Mouse (Mus musculus) left cerebral cortex, postnatal 25 days (tissue): ENCODE data around the gene Gm42742. TPM values are rescaled to one million over a fixed set of nuclear protein-coding genes. Genes with fewer than 3 reads are reported as not detected.

ENCODE experiments used
- DNase-seq, 2 experiments: peaks; one replicate each; pipeline ENCODE4 v3.0.0; 2022; ENCODE audit warnings: low spot score in 2 of 2, mixed read lengths in 1 of 2
- intact Hi-C: fragments of 180-260 bp; cut with DNase I; formaldehyde crosslinking; loops from one replicate; pipeline ENCODE4 v1.15.1; 2025
- total RNA-seq, 2 experiments: library from RNA; stranded (reverse); gene quantifications; 2 replicates each; pipeline ENCODE4 v1.2.3; 2021

Gene Gm42742
- 10 to 100 TPM; 39.2 to 43.8 TPM for total RNA-seq

DNA sequence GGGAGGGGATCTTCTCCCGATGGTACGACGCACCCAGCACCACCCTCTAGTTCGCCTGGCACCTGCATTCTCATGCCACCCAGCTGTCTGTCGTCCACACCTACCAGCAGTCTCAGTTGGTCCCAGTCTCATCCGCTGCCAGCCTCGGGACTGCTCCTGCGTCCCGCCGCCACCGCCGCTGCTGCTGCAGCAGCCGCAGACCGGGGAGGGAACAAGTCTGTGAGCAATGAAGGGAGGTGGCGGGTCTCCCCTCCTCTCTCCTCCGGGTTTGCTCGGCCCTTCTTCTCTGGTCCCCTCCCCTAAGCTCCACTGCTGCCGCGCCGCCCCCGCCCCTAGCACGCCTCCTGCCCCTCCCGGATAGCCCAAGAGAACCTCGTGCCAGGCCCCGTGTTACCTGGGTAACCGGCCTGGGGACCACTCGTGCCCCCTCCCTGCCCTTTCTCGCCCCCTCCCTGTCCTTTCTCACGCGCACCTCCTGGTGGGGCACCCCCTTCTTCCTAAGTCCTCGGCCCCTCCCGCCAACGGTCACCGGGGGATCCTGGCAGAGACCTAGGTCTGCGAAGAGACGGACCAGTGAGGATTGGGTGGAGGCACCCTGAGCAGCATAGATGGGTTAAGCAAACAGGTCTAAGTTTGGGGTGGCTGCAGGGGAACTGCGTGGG, at the start of gene Gm42742, which contains the start of gene Prrt2:
TSS of gene Gm42742 (minus strand) at position 197 of the 662 bp plus-strand sequence.
TSS of gene Prrt2 (minus strand) at position 311 of the 662 bp plus-strand sequence.
- intact Hi-C loops: loop anchor here (2.0 kb wide), 1 partner anchor 70 kb away; the partner anchor contains the start of gene Sez6l2
- peak; percentile 74 to 85 for DNase-seq

DNA sequence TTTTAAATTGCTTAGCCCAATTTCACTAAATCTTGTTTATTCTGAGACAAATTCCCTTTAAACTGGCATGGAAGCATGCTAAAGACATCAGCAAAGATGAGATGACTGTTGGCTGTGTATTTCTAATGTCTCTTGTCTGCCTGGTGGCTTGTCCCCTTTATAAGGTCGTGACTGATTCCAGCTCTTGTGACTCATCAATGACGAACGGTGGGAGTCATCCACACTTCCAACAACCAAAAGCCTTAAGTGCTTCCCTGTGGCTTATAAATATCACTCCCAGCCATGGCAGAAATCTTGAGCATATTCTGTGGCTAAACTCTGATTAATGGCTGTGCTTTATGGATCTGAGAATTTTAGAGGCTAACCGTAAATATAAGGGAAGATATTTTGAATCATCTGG, 45.4 kb upstream of the Gm42742 start:
- intact Hi-C loops: loop anchor here (10.0 kb wide), 1 partner anchor 98 kb away; no protein-coding TSS in a partner anchor
- DNase-seq: no peak

DNA sequence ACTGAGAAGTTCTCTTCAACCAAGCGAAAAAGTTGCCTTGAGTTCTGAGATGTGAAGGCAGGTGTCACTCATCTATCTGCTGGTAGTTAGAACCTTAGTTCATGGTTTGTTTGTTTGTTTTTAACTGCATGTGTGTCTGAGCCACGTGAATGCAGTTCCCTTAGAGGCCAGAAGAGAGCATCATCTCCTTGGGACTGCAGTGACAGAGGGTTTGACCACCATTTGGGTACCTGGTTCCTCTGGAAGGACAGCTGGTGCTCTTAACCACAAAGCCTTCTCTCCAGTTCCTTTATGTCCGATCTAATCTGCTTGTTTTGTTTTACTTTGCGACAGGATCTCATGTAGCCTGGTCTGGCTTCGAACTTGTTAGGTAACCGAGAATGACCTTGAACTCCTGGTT, 44.6 kb upstream of the Gm42742 start:
- intact Hi-C loops: loop anchor here (10.0 kb wide), 1 partner anchor 99 kb away; no protein-coding TSS in a partner anchor
- no peak for DNase-seq

DNA sequence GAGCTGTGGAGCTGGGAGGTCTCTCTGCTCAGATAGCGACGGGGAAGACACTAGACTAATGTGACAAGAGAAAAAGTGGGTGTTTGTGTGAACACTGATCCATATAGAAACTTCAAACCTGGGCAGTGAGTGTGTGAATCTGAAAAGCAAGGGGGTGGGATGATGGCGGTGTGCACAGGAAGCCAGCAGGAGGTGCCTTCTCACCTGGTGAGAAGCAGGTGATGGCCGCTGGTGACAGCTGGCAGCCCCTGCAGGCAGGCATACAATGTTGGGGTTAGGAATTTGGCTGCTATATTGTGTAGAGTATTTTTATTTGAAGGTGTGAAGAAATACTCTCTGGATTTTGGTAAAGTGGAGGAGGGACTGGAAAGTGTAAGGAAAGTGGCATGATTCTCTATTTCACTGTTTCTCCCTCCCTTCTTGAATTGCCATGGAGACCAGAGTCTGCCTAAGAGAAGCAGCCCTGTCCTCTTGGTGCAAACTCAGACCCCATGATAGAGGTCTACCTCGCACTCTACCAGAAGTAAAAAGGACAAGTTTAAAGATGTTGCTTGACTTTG, 34.2 kb upstream of the Gm42742 start:
- DNase-seq: peak; percentile 6 to 54
- intact Hi-C loops: loop anchor here (5.0 kb wide), 1 partner anchor 42 kb away; no protein-coding TSS in a partner anchor

DNA sequence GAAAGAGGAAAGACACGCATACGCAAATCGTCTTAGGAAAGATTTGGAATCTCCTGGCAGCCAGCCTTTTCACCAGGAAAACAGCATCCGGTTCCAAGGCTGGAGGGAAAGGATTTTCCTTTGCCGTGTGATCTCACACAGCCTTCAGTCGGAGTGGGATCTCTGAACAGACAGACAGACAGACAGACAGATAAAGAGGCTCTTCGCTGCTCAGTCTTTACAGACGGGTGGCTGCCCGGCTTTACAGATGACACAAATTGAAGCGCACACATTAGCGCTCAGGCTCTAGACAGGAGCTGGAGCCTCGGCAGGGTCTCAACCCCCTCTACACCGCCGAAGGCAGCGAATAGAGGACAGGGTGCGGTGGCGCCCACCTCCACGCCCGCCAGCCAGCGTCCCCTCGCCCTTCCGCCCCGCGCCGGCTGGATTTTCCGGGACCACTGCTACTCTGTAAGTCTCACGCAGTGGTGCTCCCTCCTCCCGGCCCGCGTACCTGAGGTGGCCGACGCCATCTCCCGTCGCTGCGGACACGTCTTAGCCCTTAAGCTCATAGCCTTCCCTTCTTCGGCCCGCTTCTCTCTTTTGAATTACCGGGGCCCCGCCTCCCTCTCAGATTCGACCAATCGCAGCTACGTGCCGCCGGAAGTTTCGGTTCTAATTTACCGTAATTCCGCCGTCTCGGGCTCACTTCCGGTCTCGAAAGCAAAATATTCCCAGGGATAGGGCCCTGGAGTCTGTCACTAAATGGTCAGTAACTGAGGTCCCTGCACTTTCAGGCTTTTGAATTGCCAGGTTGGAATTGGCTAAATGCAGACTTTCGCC, 21.2 kb upstream of the Gm42742 start, which contains the start of gene Kif22:
TSS of gene Kif22 (minus strand) at position 621 of the 822 bp plus-strand sequence.
- DNase-seq: peak; percentile 83 to 92
- intact Hi-C loops: loop anchor here (5.0 kb wide), 1 partner anchor 60 kb away; no protein-coding TSS in a partner anchor

DNA sequence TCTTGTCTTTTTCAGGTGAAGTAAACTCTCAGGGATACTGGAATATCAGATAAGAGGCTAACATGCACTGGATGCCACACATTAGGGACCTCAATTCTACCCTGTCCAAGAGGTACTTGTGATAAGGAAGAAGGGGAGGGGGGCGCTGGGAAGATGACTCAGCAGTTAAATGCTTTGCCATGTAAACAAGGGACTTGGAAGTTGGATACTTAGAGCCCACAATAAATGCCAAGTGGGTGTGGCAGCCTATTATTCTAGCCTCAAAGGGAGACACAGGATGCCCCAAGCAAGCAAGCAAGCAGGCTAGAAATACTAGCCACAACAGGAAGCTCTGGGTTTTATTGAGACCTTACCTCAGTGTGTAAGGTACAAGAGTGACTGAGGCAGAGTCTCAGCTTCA, 10.3 kb upstream of the Gm42742 start:
- no peak for DNase-seq
- intact Hi-C loops: no loop called here

DNA sequence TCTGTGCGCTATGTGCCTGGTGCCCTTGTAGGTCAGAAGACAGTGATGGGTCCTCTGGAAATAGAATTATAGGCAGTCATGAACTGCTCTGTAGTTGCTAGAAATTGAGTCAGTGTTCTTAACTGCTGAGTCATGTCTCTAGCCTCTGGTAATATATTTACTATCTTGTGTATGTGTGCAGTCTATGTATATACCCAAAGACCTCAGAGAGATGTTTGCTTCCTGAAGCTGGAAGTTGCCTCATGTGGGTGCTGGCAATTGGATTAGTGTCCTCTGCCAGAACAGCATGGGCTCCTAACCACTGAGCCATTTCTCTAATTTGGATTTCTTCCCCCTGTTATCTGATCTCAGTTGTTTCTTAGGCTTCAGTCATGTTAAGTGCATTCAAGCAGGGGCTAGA, 9.3 kb upstream of the Gm42742 start:
- intact Hi-C loops: no loop called here
- no peak for DNase-seq

DNA sequence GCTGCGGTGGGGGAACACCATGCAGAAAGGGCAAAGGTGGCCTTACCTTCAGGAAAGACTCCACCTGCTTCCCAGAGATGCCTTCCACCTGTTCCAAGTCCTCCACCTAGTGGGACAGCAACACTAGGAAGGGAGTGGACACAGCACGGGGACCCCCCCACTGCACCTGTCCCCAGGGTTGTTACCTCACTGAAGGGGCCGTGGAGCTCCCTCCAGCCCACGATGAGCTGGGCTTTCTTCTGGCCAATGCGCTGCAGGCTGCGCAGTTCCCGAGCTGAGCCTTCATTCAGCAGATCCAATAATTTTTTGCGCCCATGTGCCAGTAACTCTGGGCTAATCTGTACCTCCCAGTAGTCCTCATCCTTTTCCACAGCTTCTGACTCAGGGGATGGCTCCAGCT, 7.0 kb upstream of the Gm42742 start:
- intact Hi-C loops: loop anchor here (1.0 to 5.0 kb wide), 4 partner anchors 43 to 229 kb away; partner anchors contain the start of gene Taok2

DNA sequence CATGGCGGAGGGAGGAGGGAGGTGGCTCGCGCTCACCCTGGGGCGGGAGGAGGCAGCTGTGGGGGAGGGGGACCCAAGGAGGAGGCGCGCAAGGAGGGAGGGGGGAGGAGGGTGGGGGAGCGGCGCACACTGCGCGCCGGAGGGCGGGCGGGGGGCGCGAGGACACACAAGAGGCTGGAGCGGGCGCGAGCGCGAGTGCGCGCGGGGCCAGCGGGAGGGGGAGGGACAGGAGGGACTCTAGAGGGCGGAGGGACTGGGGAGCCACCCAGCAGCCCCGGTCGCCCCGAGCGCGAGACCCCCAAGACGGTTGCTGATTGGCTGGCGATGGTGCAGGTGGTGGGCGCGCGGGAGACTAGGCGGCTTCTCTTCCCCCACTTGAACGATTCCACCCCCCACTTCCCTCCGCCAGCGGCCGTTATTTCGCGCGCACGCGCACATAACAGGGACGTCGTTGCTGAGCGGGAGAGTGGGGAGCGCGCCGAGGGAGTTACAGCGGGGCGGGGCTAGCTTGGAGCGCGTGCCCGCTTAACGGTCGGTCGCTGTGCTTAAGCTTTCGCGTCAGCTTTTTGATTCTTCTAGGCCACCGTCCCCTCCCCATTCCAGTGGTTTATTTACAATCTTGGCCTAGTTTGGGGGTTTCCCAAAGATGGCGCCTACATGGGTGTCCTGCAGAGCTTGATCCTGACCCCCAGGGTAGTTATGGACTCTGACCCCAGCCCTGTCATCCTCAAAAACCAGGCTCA, 6.3 kb upstream of the Gm42742 start, which contains the start of gene Maz:
TSS of gene Maz (minus strand) at position 54 of the 743 bp plus-strand sequence.
- intact Hi-C loops: loop anchor here (1.0 to 5.0 kb wide), 4 partner anchors 42 to 228 kb away; partner anchors contain the start of gene Taok2
- peak; percentile 99 to 100 for DNase-seq

More for the DNA sequence above, 7.0 kb upstream of the Gm42742 start:
- peak in 1 of 2 experiments; percentile 49 for DNase-seq

DNA sequence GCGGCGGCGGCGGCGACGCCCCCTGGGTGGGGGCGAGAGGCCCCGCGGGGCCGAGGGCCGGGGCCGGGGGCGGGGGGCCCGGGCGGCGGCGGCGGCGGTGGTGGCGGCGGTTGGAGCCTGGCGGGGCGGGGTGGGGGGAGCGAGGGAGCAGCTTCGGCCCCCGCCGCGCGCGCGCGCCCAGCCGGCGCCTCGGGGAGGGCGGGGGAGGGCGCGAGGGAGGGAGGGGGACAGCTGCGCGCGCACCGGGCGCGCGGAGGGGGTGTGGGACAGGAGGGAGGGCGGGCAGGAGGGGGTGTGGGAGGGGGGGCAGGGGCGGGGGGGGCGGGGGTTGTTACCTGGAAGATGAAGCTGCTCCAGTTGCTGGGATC, 5.7 kb upstream of the Gm42742 start:
- intact Hi-C loops: loop anchor here (2.0 to 5.0 kb wide), 2 partner anchors 142 to 204 kb away; partner anchors contain the start of gene Taok2
- DNase-seq: no peak

DNA sequence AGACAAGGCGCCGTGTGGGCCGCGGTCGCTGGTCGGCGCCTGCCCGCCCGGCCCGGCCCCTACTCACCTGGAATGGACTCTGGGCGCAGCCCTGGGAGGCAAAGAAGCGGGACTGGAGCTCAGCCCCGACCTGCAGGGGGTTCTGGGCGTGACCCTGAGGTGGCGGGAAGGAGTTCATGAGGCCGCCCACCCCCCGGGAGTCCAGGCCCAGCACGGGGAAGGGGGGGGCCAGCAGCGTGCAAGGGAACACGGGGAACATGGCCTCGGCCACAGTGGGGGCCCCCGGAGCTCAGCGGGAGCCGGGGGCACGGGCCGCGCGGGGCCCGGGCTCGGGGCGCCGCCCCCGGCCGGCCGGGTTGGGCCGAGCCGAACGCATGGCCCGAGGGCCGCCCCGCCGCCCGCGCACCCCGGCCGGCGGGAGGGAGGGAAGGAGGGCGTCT, 5.3 kb upstream of the Gm42742 start:
- DNase-seq: peak; percentile 33 to 52
- intact Hi-C loops: loop anchor here (2.0 to 5.0 kb wide), 2 partner anchors 141 to 204 kb away; partner anchors contain the start of gene Taok2

DNA sequence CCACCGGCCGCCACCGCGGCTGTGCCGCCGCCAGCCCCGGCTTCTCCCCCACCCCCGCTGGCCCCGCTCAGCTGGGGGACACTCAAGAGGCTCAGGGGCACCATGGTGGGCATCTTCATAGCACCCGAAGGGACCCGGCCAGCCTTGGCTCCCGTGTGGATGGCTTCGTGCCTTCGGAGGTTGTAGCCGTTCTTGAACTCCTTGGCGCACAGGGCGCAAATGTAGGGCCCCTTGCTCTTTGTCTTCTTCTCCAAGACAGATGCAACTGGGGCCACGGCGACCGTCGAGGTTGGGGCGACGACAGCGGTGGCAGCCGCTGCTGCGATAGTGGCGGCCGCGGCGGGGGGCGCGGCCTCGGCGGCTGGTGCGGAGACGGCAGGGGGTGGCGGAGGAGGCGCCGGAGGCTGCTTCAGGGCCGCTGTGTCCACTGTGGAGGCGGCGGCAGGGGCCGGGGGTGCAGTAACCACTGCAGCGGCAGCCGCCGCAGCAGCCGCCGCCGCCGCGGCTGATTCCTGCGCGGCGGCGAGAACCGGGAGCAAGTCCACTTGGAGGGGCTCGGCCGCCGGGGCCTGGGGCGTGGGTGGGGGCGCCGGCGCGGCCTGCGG, 4.8 kb upstream of the Gm42742 start:
- no peak for DNase-seq
- intact Hi-C loops: loop anchor here (2.0 to 5.0 kb wide), 2 partner anchors 141 to 203 kb away; partner anchors contain the start of gene Taok2

DNA sequence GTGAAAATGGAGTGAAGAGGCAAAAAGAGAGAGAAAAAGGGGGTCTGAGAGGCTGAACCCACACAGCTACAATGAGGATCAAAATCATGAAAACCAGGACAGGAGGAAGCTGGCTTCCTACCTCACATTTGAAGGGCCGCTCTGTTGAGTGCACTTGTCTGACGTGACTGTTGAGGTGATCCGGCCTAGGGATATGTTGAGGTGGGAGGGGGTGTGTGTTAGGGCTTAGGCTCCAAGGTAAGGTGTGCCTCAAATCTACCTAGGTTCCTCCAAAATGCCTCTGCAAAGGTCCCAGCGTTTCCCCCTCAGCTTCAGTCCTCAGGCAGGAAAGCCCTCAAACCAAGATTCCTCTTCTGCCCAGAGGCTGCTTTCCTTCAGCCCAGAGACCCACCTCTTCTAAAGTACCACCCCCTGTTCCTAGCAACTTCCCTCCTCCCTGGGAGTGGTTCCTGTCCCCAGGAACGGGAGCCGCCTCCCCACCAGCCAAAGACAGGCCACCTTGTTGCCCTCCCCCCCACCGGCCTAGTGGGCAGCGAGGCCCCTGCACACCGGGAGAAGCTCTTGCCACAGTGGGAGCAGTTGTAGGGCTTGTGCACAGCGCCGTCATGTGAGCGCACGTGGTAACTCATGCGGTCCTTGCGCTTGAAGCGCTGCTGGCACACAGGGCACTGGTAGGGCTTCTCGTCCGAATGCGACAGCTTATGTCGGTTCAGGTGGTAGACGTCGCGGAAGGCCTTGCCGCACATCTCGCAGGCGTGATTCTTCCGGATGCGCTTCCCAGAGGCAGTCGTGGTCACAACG, 4.1 kb upstream of the Gm42742 start:
- intact Hi-C loops: loop anchor here (5.0 kb wide), 1 partner anchor 203 kb away; no protein-coding TSS in a partner anchor
- DNase-seq: peak; percentile 82 to 90

DNA sequence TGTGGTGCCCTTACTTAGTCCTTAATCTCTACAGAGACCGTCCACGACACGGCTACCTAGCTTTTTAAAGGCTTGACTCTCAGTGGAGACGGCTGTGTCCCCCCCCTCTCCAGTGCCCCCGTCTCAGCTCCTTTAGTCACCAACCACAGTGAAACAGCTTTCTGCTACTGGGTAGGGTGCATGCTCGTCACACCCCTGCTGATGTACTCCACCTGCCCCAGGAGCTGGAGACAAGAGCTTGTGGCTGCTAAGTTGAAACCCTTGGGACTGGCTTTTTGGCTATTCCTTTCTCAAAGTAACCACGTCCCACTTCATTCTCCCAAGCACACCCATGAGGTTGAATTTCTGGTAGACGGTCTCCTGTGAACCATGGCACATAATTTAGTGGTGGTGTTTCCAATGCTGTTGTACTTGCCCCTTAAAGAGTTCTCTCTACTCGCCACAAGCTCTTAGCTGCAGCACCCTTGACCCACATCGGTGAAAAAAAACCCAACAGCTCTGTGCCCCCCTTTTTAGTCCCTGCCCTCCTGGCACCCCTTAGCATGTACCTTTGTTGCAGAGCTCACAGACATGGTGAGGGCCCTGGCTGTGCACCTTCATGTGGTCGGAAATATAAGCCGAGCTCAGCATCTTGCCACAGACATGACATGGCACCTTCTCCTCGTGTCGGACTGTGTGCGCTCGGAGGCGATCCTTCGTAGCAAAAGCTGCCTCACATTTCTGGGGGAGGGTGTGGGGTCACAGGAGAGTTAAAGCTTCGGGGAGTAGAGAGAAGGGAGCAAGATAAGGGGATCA, 3.2 kb upstream of the Gm42742 start:
- no peak for DNase-seq
- intact Hi-C loops: no loop called here

DNA sequence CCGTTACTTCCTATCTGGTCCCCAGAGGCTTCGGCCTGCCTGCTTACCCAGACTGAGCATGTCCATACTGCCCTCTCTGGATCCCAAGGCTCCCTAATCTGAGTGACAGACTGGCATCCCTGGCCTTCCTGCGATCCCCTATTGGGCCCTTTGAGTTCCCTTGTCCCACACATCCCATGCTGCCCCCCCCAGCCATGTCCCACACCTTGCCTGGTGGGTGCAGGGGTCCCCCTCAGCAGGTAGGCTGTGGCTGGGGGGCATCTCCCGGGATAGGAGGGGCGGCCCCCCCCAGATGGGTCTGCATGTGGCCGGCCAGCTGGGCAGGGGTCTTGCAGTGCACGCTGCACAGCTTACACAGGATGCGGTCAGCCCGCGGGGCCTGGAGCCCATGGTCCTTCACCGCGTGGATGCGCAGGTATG, 2.4 kb upstream of the Gm42742 start:
- intact Hi-C loops: no loop called here
- no peak for DNase-seq

DNA sequence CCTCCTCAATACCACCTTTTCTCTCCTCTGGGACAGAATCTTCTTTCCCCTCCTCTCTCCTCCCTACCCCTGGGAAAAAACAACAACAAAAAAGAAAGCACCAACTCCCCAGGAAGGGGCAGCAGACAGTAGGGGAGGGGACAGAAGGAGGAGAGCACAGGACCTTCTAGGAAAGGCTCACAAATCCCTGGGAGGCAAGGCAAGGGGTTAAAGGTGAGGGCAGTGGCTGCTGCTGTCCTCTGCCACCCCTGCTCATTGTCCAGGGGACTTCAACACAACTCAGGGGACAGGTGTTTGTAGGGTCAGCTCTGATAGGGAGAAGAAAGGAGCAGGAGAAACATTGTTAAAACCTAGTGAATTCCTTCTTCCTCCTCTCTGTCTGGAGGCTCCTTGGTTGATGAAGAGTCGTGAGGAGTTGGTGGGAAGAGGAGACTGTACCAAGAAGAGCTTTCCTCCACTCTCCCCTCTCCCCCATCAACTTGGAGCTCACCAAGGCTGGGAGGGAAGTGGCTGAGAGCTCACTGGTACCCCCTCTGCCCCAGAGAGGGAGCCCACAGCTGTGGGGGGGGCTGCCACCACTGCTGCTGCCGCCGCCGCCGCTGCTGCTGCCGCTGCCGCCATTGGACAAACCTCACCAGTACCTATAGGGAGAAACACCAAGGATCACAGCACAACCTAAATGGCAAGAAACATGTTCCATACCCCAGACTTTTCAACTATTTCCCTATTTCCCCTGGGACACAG, 1.8 kb upstream of the Gm42742 start:
- intact Hi-C loops: no loop called here
- no peak for DNase-seq
